ENCODE assay signal across 15 mouse cellular contexts in the genomic region with DNA sequence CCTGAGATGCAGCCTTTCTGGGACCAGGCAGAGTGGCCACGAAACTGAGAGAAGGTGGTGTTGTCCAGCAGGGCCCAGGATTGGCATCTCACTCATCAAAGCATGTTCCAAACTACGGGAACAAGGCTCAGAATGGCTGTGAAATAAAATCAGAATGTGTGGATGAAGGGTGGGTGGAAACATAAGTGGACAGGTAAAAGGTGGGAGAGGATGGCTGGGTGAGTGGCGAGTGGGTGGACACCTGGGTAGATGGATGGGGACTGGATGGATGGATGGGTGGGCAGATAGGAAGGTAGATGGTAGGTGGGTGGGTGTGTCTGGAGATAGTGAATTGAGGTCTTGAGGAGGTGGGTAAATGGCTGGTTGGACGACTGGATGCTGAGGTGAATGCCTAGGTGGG.
A peak's percentile ranks its signal among the peaks of the same experiment; 100 is the strongest.
DNase-seq lines count a peak whose midpoint lies in the region; ATAC-seq lines count a peak whose summit lies in the region.
"Had no signal": no experiment of that assay in that cellular context is flagged by ENCODE, and none has a peak within 500 bp of the region (broad histone marks: within the 10 kb centered on the region; RNA-seq: fewer than 3 reads in every experiment).

No protein-coding gene starts in this region.

- no peaks in the 10 kb centered on the region for H3K9me3 ChIP-seq in hindbrain, embryonic 13.5 days
- no peaks in the 10 kb centered on the region for H3K9me3 ChIP-seq in hindbrain, embryonic 16.5 days (ENCODE audit: control insufficient read depth, low read length)
- H3K9me3 ChIP-seq in midbrain, embryonic 12.5 days: no peaks in the 10 kb centered on the region
- no peaks in the 10 kb centered on the region for H3K9me3 ChIP-seq in midbrain, embryonic 11.5 days (ENCODE audit: control insufficient read depth, low read length)
- no peaks in the 10 kb centered on the region for H3K9me3 ChIP-seq in forebrain, embryonic 15.5 days
- no peaks in the 10 kb centered on the region for H3K9me3 ChIP-seq in midbrain, embryonic 16.5 days (replicated peaks; ENCODE audit: control insufficient read depth, low read length, poor library complexity, severe bottlenecking)
- H3K9me3 ChIP-seq: G1E had no signal

- H3K4me1 ChIP-seq in hindbrain, embryonic 13.5 days (replicated peaks): peaks cover 69% of the 10 kb centered on the region
- peaks cover 40% of the 10 kb centered on the region for H3K4me1 ChIP-seq in hindbrain, embryonic 16.5 days (ENCODE audit: control insufficient read depth, insufficient read depth, low read depth, low read length)
- peaks cover 56% of the 10 kb centered on the region for H3K4me1 ChIP-seq in midbrain, embryonic 12.5 days
- H3K4me1 ChIP-seq in midbrain, embryonic 11.5 days (ENCODE audit: control insufficient read depth, insufficient read depth, low read length): peaks cover 31% of the 10 kb centered on the region
- H3K4me1 ChIP-seq in forebrain, embryonic 15.5 days: peaks cover 57% of the 10 kb centered on the region
- H3K4me1 ChIP-seq in midbrain, embryonic 16.5 days (ENCODE audit: control insufficient read depth, insufficient read depth, low read length): peaks cover 38% of the 10 kb centered on the region

- no peaks in the 10 kb centered on the region for H3K27me3 ChIP-seq in hindbrain, embryonic 13.5 days
- no peaks in the 10 kb centered on the region for H3K27me3 ChIP-seq in hindbrain, embryonic 16.5 days (replicated peaks; ENCODE audit: control insufficient read depth, insufficient read depth, low read length)
- H3K27me3 ChIP-seq in midbrain, embryonic 12.5 days: peaks cover 7% of the 10 kb centered on the region
- H3K27me3 ChIP-seq in midbrain, embryonic 11.5 days (ENCODE audit: control insufficient read depth, insufficient read depth, low read length): no peaks in the 10 kb centered on the region
- no peaks in the 10 kb centered on the region for H3K27me3 ChIP-seq in forebrain, embryonic 15.5 days
- no peaks in the 10 kb centered on the region for H3K27me3 ChIP-seq in midbrain, embryonic 16.5 days (ENCODE audit: control insufficient read depth, insufficient read depth, low read depth, low read length)

- no peaks in the 10 kb centered on the region for H3K36me3 ChIP-seq in hindbrain, embryonic 13.5 days
- no peaks in the 10 kb centered on the region for H3K36me3 ChIP-seq in hindbrain, embryonic 16.5 days (ENCODE audit: control insufficient read depth, insufficient read depth, low read length)
- H3K36me3 ChIP-seq in midbrain, embryonic 12.5 days: no peaks in the 10 kb centered on the region
- no peaks in the 10 kb centered on the region for H3K36me3 ChIP-seq in midbrain, embryonic 11.5 days (ENCODE audit: control insufficient read depth, insufficient read depth, low read length)
- H3K36me3 ChIP-seq in forebrain, embryonic 15.5 days: no peaks in the 10 kb centered on the region
- no peaks in the 10 kb centered on the region for H3K36me3 ChIP-seq in midbrain, embryonic 16.5 days (ENCODE audit: control insufficient read depth, insufficient read depth, low read length)
- H3K36me3 ChIP-seq: G1E had no signal

- DNase-seq in midbrain, embryonic 11.5 days (ENCODE audit: low spot score, missing footprints): no peak
- DNase-seq in MN1 (ENCODE audit: low spot score): no peak
- DNase-seq in embryo, embryonic 10.5 days (ENCODE audit: low spot score): no peak
- DNase-seq: adrenal gland, adult 2 months; cerebellum, adult 18-20 months; heart, postnatal 10 days; lung, adult 2 months; retina, postnatal 1 day; thymus, adult 18-20 months had no signal

- no peak overlapping the region for H3K9ac ChIP-seq in hindbrain, embryonic 13.5 days
- no peak overlapping the region for H3K9ac ChIP-seq in hindbrain, embryonic 16.5 days (ENCODE audit: low read depth, low read length)
- no peak overlapping the region for H3K9ac ChIP-seq in midbrain, embryonic 12.5 days (replicated peaks)
- no peak overlapping the region for H3K9ac ChIP-seq in midbrain, embryonic 11.5 days (ENCODE audit: low read length)
- H3K9ac ChIP-seq in forebrain, embryonic 15.5 days (replicated peaks): no peak overlapping the region
- no peak overlapping the region for H3K9ac ChIP-seq in midbrain, embryonic 16.5 days (ENCODE audit: low read depth, low read length)

- H3K4me2 ChIP-seq in hindbrain, embryonic 13.5 days: no peak overlapping the region
- H3K4me2 ChIP-seq in hindbrain, embryonic 16.5 days (ENCODE audit: low read length): no peak overlapping the region
- no peak overlapping the region for H3K4me2 ChIP-seq in midbrain, embryonic 12.5 days (replicated peaks)
- no peak overlapping the region for H3K4me2 ChIP-seq in midbrain, embryonic 11.5 days
- H3K4me2 ChIP-seq in forebrain, embryonic 15.5 days (replicated peaks): no peak overlapping the region
- no peak overlapping the region for H3K4me2 ChIP-seq in midbrain, embryonic 16.5 days (ENCODE audit: low read length)

- peak overlapping the region; percentile 87 for H3K27ac ChIP-seq in hindbrain, embryonic 13.5 days
- H3K27ac ChIP-seq in hindbrain, embryonic 16.5 days (ENCODE audit: low read depth, low read length): no peak overlapping the region
- H3K27ac ChIP-seq in midbrain, embryonic 12.5 days (replicated peaks): peak overlapping the region; percentile 89; the same call in 1 of the 2 replicates
- no peak overlapping the region; the same call in 1 of the 2 replicates for H3K27ac ChIP-seq in midbrain, embryonic 11.5 days (ENCODE audit: low read depth, low read length)
- peak overlapping the region; percentile 92 for H3K27ac ChIP-seq in forebrain, embryonic 15.5 days (replicated peaks)
- peak overlapping the region; percentile 76 for H3K27ac ChIP-seq in midbrain, embryonic 16.5 days (ENCODE audit: low read length)

- WGBS in hindbrain, embryonic 13.5 days: 80% methylated on average over 4 of the region's 4 CpGs
- WGBS in hindbrain, embryonic 16.5 days: 89% methylated on average over 4 of the region's 4 CpGs
- 85% methylated on average over 4 of the region's 4 CpGs for WGBS in midbrain, embryonic 12.5 days
- WGBS in midbrain, embryonic 11.5 days: 82% methylated on average over 4 of the region's 4 CpGs
- 88% methylated on average over 4 of the region's 4 CpGs for WGBS in forebrain, embryonic 15.5 days
- 80% methylated on average over 4 of the region's 4 CpGs for WGBS in midbrain, embryonic 16.5 days

- no peak for ATAC-seq in hindbrain, embryonic 13.5 days (ENCODE audit: low FRiP score)
- ATAC-seq in hindbrain, embryonic 16.5 days: no peak
- ATAC-seq in midbrain, embryonic 12.5 days (ENCODE audit: low FRiP score, low read depth): no peak
- ATAC-seq in midbrain, embryonic 11.5 days (ENCODE audit: low FRiP score): no peak
- no peak for ATAC-seq in forebrain, embryonic 15.5 days (replicated peaks)
- no peak for ATAC-seq in midbrain, embryonic 16.5 days

- no peak overlapping the region for H3K4me3 ChIP-seq in hindbrain, embryonic 13.5 days
- no peak overlapping the region for H3K4me3 ChIP-seq in hindbrain, embryonic 16.5 days (ENCODE audit: low read length)
- no peak overlapping the region for H3K4me3 ChIP-seq in midbrain, embryonic 12.5 days
- H3K4me3 ChIP-seq in midbrain, embryonic 11.5 days (ENCODE audit: low read depth, low read length): no peak overlapping the region
- H3K4me3 ChIP-seq in forebrain, embryonic 15.5 days: no peak overlapping the region
- H3K4me3 ChIP-seq in midbrain, embryonic 16.5 days (ENCODE audit: low read depth, low read length): no peak overlapping the region

Comparison
In these comparisons a context has a peak if more than half of its experiments do, and no peak if none do; other contexts are left out.
1. H3K27ac ChIP-seq: peak in hindbrain, embryonic 13.5 days (single experiment), midbrain, embryonic 12.5 days (single experiment), forebrain, embryonic 15.5 days (single experiment) and midbrain, embryonic 16.5 days (single experiment); none in hindbrain, embryonic 16.5 days (single experiment) and midbrain, embryonic 11.5 days (single experiment).